Mouse (Mus musculus) Patski (cell line): Measurements from ENCODE around the gene Epn1. TPM values are rescaled to one million over a fixed set of nuclear protein-coding genes. Genes with fewer than 3 reads are reported as not detected.

Source experiments
- ATAC-seq: fragments of 100-300 bp; one replicate; pipeline ENCODE4 v1.8.0; 2021
- CTCF ChIA-PET: fragments of 350-600 bp; sonication (Branson Sonifier 250); formaldehyde crosslinking; loops from one replicate; lab custom pipeline; 2022; ENCODE audit warnings: inconsistent platforms; lab: Charles Lee
- POLR2A ChIA-PET: fragments of 350-600 bp; sonication (Branson Sonifier 250); formaldehyde crosslinking; loops from one replicate; lab custom pipeline; 2022; ENCODE audit warnings: antibody characterized with exemption, inconsistent platforms; lab: Charles Lee
- DNase-seq: peaks from one replicate; pipeline ENCODE4 v3.0.0-alpha.2; 2011; ENCODE audit warnings: low read depth, low spot score
- H3K27me3 ChIP-seq: fragments of 371-371 bp; one replicate; pipeline ENCODE4 v1.5.1; 2021
- CTCF ChIP-seq: fragments of 100-300 bp; IDR thresholded peaks from one replicate; pipeline ENCODE4 v1.5.1; 2021
- in situ Hi-C: fragments of 300-500 bp; cut with MboI; formaldehyde crosslinking; loops from 3 replicates; pipeline ENCODE4 v1.11.1; 2018; ENCODE audit warnings: low pct_unique_long_range_greater_than_20kb, mixed read lengths
- polyA plus RNA-seq: library from polyadenylated mRNA; unstranded; gene quantifications from one replicate; pipeline ENCODE4 v1.2.3, GENCODE M21; 2021

Epn1 gene
- polyA plus RNA-seq, 1 experiment from 2014 or later, result 138 TPM

- ATAC-seq (no peak), DNase-seq (no peak)
- in situ Hi-C loops, result loop anchor here (25.0 kb wide), 1 partner anchor 926 kb away; the partner anchor contains the start of genes Cdc42ep5 and Leng9
- no peak for TF ChIP-seq CTCF
- CTCF ChIA-PET, result no interaction called here
- POLR2A ChIA-PET, result interaction anchor here (0.6 kb wide), 1 partner anchor 25 kb away, joined by 3 read pairs; no protein-coding TSS in a partner anchor
- H3K27me3 ChIP-seq, result no peaks in the 10 kb centered on the region
Measured at GRCm38 (mm10) chr7:5087886-5088285, 7.9 kb downstream of the Epn1 start.

DNA sequence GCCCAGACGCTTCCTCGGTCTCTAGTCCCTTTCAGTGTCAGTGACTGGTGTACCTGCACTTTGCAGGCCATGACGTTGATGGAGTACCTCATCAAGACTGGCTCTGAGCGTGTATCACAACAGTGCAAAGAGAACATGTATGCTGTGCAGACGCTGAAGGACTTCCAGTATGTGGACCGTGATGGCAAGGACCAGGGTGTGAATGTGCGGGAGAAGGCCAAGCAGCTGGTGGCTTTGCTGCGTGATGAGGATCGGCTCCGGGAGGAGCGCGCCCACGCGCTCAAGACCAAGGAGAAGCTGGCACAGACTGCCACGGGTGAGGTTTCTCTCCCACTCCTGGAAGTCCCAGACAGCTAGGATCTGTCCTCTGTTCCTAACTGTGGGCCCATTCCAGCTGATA lies 9.8 kb downstream of the Epn1 start:
- no peaks in the 10 kb centered on the region for H3K27me3 ChIP-seq
- CTCF ChIA-PET, result no interaction called here
- in situ Hi-C loops, result loop anchor here (25.0 kb wide), 1 partner anchor 928 kb away; the partner anchor contains the start of genes Cdc42ep5 and Leng9
- no peak for DNase-seq
- TF ChIP-seq CTCF, result no peak
- no peak for ATAC-seq
- POLR2A ChIA-PET, result no interaction called here

DNA sequence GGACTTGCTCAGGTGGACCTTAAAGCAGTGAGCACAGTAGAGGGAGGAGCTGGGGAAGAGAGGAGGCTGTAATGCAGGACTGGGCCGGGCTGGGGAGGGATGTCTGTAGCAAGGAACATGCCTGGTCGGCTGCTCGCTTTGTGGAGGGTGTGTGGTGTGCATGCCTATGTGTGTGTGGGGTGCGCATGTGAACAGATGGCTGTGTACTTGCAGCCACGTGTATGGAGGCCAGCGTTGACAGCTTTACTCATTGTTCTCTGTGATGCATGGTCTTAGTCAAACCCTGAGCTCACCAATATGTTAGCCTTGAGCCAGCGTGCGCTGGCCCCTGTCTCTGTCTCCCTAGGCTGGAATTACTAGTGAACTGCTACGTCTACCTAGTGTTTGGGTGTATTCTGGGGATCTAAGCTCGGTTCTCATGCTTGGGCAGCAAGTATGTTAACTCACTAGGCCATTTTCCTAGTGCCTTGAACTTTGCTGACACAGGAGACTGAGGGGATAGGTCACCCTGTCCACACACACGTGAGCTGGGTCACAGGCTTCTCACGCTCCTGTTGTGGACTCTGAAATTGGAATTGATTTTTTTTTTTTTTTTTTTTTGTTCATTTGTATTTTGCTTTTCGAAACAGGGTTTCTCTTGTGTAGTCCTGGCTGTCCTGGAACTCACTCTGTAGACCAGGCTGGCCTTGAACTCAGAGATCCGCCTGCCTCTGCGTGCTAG lies 11.1 kb downstream of the Epn1 start:
- in situ Hi-C loops, result loop anchor here (25.0 kb wide), 1 partner anchor 929 kb away; the partner anchor contains the start of genes Cdc42ep5 and Leng9

GRCm38 (mm10) chr7:5092381-5092780 lies 12.3 kb downstream of the Epn1 start:
- CTCF ChIA-PET, result no interaction called here
- in situ Hi-C loops, result loop anchor here (25.0 kb wide), 1 partner anchor 930 kb away; the partner anchor contains the start of genes Cdc42ep5 and Leng9
- no peak for TF ChIP-seq CTCF
- ATAC-seq (no peak), DNase-seq (no peak)
- POLR2A ChIA-PET, result interaction anchor here (0.6 kb wide), 1 partner anchor 392 kb away, joined by 5 read pairs; no protein-coding TSS in a partner anchor
- H3K27me3 ChIP-seq, result no peaks in the 10 kb centered on the region

More for the DNA sequence above, 11.1 kb downstream of the Epn1 start:
- ATAC-seq, result no peak
- ChIA-PET CTCF (interaction anchor here (0.8 to 1.0 kb wide), 2 partner anchors 8 to 9 kb away, joined by 3 read pairs; no protein-coding TSS in a partner anchor), POLR2A (no interaction called here)
- no peak for DNase-seq
- no peak for TF ChIP-seq CTCF
- H3K27me3 ChIP-seq, result no peaks in the 10 kb centered on the region

- ATAC-seq (no peak), DNase-seq (no peak)
- in situ Hi-C loops, result loop anchor here (25.0 kb wide), 1 partner anchor 931 kb away; the partner anchor contains the start of genes Cdc42ep5 and Leng9
- CTCF ChIA-PET, result no interaction called here
- POLR2A ChIA-PET, result interaction anchor here (0.6 kb wide), 2 partner anchors 10 to 393 kb away, joined by 3 to 5 read pairs; no protein-coding TSS in a partner anchor
- TF ChIP-seq CTCF, result no peak
- H3K27me3 ChIP-seq, result no peaks in the 10 kb centered on the region
Measured at GRCm38 (mm10) chr7:5092831-5093510, 12.9 kb downstream of the Epn1 start.

GRCm38 (mm10) chr7:5098769-5099168 lies 18.7 kb downstream of the Epn1 start:
- no peak for TF ChIP-seq CTCF
- in situ Hi-C loops, result loop anchor here (25.0 kb wide), 1 partner anchor 936 kb away; the partner anchor contains the start of genes Cdc42ep5 and Leng9
- POLR2A ChIA-PET, result no interaction called here
- CTCF ChIA-PET, result no interaction called here
- DNase-seq, result no peak
- no peak for ATAC-seq
- no peaks in the 10 kb centered on the region for H3K27me3 ChIP-seq

- in situ Hi-C loops, result loop anchor here (25.0 kb wide), 1 partner anchor 937 kb away; the partner anchor contains the start of genes Cdc42ep5 and Leng9
- no peak for ATAC-seq
Measured at GRCm38 (mm10) chr7:5099796-5100195, 19.8 kb downstream of the Epn1 start.

GRCm38 (mm10) chr7:5101066-5101663 lies 21.1 kb downstream of the Epn1 start:
- no peak for TF ChIP-seq CTCF
- POLR2A ChIA-PET, result interaction anchor here (0.6 kb wide), 1 partner anchor 12 kb away, joined by 3 read pairs; no protein-coding TSS in a partner anchor
- in situ Hi-C loops, result no loop called here
- DNase-seq (no peak), ATAC-seq (no peak)
- CTCF ChIA-PET, result no interaction called here
- no peaks in the 10 kb centered on the region for H3K27me3 ChIP-seq

More at GRCm38 (mm10) chr7:5099796-5100195, 19.8 kb downstream of the Epn1 start:
- no peaks in the 10 kb centered on the region for H3K27me3 ChIP-seq
- POLR2A ChIA-PET, result no interaction called here
- CTCF ChIA-PET, result no interaction called here
- no peak for DNase-seq
- TF ChIP-seq CTCF, result no peak

DNA sequence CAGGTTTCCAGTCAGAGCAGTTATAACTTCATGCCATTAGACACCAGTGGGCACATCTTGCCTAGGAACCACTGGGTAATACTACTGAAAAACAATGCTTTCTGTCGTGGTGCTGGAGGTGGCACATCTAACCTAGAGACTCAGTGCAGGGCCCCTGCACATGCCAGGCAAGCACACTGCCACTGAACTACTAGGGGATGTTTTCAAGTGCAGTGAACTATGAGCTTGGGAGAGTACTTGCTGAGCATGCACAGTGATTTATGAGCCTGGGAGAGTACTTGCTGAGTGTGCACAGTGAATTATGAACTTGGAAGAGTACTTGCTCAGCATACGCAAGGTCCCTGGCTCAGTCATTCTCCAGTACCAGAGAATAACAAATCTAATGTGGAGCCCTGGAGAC lies 22.5 kb downstream of the Epn1 start:
- H3K27me3 ChIP-seq, result no peaks in the 10 kb centered on the region
- in situ Hi-C loops, result no loop called here
- ChIA-PET CTCF (no interaction called here), POLR2A (no interaction called here)
- TF ChIP-seq CTCF, result no peak
- ATAC-seq (no peak), DNase-seq (no peak)

GRCm38 (mm10) chr7:5108272-5108671 lies 28.2 kb downstream of the Epn1 start:
- CTCF ChIA-PET, result no interaction called here
- POLR2A ChIA-PET, result no interaction called here
- TF ChIP-seq CTCF, result no peak
- no peak for ATAC-seq
- no peak for DNase-seq
- no peaks in the 10 kb centered on the region for H3K27me3 ChIP-seq
- in situ Hi-C loops, result no loop called here
